Mouse (Mus musculus): ENCODE results near the gene H2-Ke6. TPM values are rescaled to one million over a fixed set of nuclear protein-coding genes. Genes with fewer than 3 reads are reported as not detected.

Gene H2-Ke6
- polyA plus RNA-seq (2012; rRNA removed), result 42.2 and 91.2 TPM in 2 replicates

GRCm38 (mm10) chr17:34027656-34028223 is at the start of gene H2-Ke6:
TSS of gene H2-Ke6 (minus strand) at chr17:34028060.

GRCm38 (mm10) chr17:34038878-34039561 is 11.2 kb upstream of the H2-Ke6 start, which contains the start of gene Col11a2:
TSS of gene Col11a2 (plus strand) at chr17:34039437.

GRCm38 (mm10) chr17:34031465-34032173 is 3.8 kb upstream of the H2-Ke6 start, which contains the start of the genes Slc39a7 and Rxrb:
TSS of gene Slc39a7 (minus strand) at chr17:34031682.
TSS of gene Rxrb (plus strand) at chr17:34031812.

GRCm38 (mm10) chr17:34024317-34024821 is 3.5 kb downstream of the H2-Ke6 start, which contains the start of gene Ring1:
TSS of gene Ring1 (minus strand) at chr17:34024680.

GRCm38 (mm10) chr17:34000150-34000537 is 27.7 kb downstream of the H2-Ke6 start, which contains the start of gene H2-K1:
TSS of gene H2-K1 (minus strand) at chr17:34000347.

Other genes starting within 250 kb of the H2-Ke6 start
- gene Angptl4, start 246.2 kb downstream of the H2-Ke6 start, polyA plus RNA-seq (2012; rRNA removed), result 9.7 and 11.8 TPM in 2 replicates
- 19.7 and 19.8 TPM in 2 replicates for gene Kank3, start 217.5 kb downstream of the H2-Ke6 start, polyA plus RNA-seq (2012; rRNA removed)
- 241 and 248 TPM in 2 replicates for gene Rps28, start 203.5 kb downstream of the H2-Ke6 start, polyA plus RNA-seq (2012; rRNA removed)
- 233 and 376 TPM in 2 replicates for gene Ndufa7, start 203.5 kb downstream of the H2-Ke6 start, polyA plus RNA-seq (2012; rRNA removed)
- 13.4 and 44.6 TPM in 2 replicates for gene Cd320, start 185.0 kb downstream of the H2-Ke6 start, polyA plus RNA-seq (2012; rRNA removed)
- not detected in 2 replicates for gene Gm7029, start 154.2 kb downstream of the H2-Ke6 start, polyA plus RNA-seq (2012; rRNA removed)
- 2.8 and 3.9 TPM in 2 replicates for gene Kifc1, start 137.4 kb downstream of the H2-Ke6 start, polyA plus RNA-seq (2012; rRNA removed)
- gene Platr17, start 122.9 kb downstream of the H2-Ke6 start, polyA plus RNA-seq (2012; rRNA removed), result 0.18 and 0.26 TPM in 2 replicates
- 25.6 and 26.2 TPM in 2 replicates for gene Daxx, start 118.6 kb downstream of the H2-Ke6 start, polyA plus RNA-seq (2012; rRNA removed)
- gene Tapbp, start 112.2 kb downstream of the H2-Ke6 start, polyA plus RNA-seq (2012; rRNA removed), result 92.0 and 99.2 TPM in 2 replicates
- gene Zbtb22, start 112.2 kb downstream of the H2-Ke6 start, polyA plus RNA-seq (2012; rRNA removed), result 45.0 and 64.9 TPM in 2 replicates
- 89.5 and 105 TPM in 2 replicates for gene Rgl2, start 98.5 kb downstream of the H2-Ke6 start, polyA plus RNA-seq (2012; rRNA removed)
- 5.2 and 6.8 TPM in 2 replicates for gene Pfdn6, start 87.7 kb downstream of the H2-Ke6 start, polyA plus RNA-seq (2012; rRNA removed)
- 8.8 and 11.1 TPM in 2 replicates for gene Wdr46, start 87.4 kb downstream of the H2-Ke6 start, polyA plus RNA-seq (2012; rRNA removed)
- 16.9 and 20.2 TPM in 2 replicates for gene B3galt4, start 76.6 kb downstream of the H2-Ke6 start, polyA plus RNA-seq (2012; rRNA removed)
- 30.6 and 32.9 TPM in 2 replicates for gene Vps52, start 72.2 kb downstream of the H2-Ke6 start, polyA plus RNA-seq (2012; rRNA removed)
- gene Rps18, start 72.1 kb downstream of the H2-Ke6 start, polyA plus RNA-seq (2012; rRNA removed), result 111 and 142 TPM in 2 replicates
- gene H2-K1, start 27.7 kb downstream of the H2-Ke6 start, polyA plus RNA-seq (2012; rRNA removed), result 1,329 and 1,533 TPM in 2 replicates
- 16.2 and 20.2 TPM in 2 replicates for gene Ring1, start 3.4 kb downstream of the H2-Ke6 start, polyA plus RNA-seq (2012; rRNA removed)
- 101 and 145 TPM in 2 replicates for gene Slc39a7, start 3.6 kb upstream of the H2-Ke6 start, polyA plus RNA-seq (2012; rRNA removed)
- 41.3 and 55.6 TPM in 2 replicates for gene Rxrb, start 3.8 kb upstream of the H2-Ke6 start, polyA plus RNA-seq (2012; rRNA removed)
- gene Col11a2, start 11.4 kb upstream of the H2-Ke6 start, polyA plus RNA-seq (2012; rRNA removed), result 1.1 and 2.3 TPM in 2 replicates
- 0.70 and 4.2 TPM in 2 replicates for gene H2-Oa, start 64.3 kb upstream of the H2-Ke6 start, polyA plus RNA-seq (2012; rRNA removed)
- gene H2-DMa, start 91.5 kb upstream of the H2-Ke6 start, polyA plus RNA-seq (2012; rRNA removed), result 11.1 and 18.4 TPM in 2 replicates
- gene Brd2, start 94.6 kb upstream of the H2-Ke6 start, polyA plus RNA-seq (2012; rRNA removed), result 49.0 and 51.3 TPM in 2 replicates
- 1.7 and 3.5 TPM in 2 replicates for gene H2-DMb2, start 115.2 kb upstream of the H2-Ke6 start, polyA plus RNA-seq (2012; rRNA removed)
- gene H2-DMb1, start 125.0 kb upstream of the H2-Ke6 start, polyA plus RNA-seq (2012; rRNA removed), result 15.8 and 34.6 TPM in 2 replicates
- 9.8 and 12.1 TPM in 2 replicates for gene Tap1, start 159.5 kb upstream of the H2-Ke6 start, polyA plus RNA-seq (2012; rRNA removed)
- gene Psmb9, start 159.7 kb upstream of the H2-Ke6 start, polyA plus RNA-seq (2012; rRNA removed), result 13.9 and 19.6 TPM in 2 replicates
- gene Psmb8, start 169.7 kb upstream of the H2-Ke6 start, polyA plus RNA-seq (2012; rRNA removed), result 12.2 and 14.1 TPM in 2 replicates
- 13.4 and 13.7 TPM in 2 replicates for gene Tap2, start 175.5 kb upstream of the H2-Ke6 start, polyA plus RNA-seq (2012; rRNA removed)
- gene H2-Ob, start 210.8 kb upstream of the H2-Ke6 start, polyA plus RNA-seq (2012; rRNA removed), result 0.40 and 0.88 TPM in 2 replicates
- 153 and 391 TPM in 2 replicates for gene H2-Ab1, start 229.6 kb upstream of the H2-Ke6 start, polyA plus RNA-seq (2012; rRNA removed)

All from stomach, adult 2 months (tissue).